Mouse (Mus musculus) megakaryocyte, embryonic 14.5 days (primary cell): ENCODE data around the gene Hoxa7. TPM values are rescaled to one million over a fixed set of nuclear protein-coding genes. Genes with fewer than 3 reads are reported as not detected.

Source experiments
- H3K27me3 ChIP-seq: replicated peaks from 2 replicates; pipeline ENCODE3; 2012; ENCODE audit warnings: inconsistent platforms
- H3K36me3 ChIP-seq: replicated peaks from 2 replicates; pipeline ENCODE3; 2012; ENCODE audit warnings: low read length, inconsistent platforms, mixed read lengths
- H3K4me1 ChIP-seq: 2 replicates; pipeline ENCODE4 v1.6.1; 2012; ENCODE audit warnings: inconsistent platforms
- H3K4me3 ChIP-seq: replicated peaks from 2 replicates; pipeline ENCODE3; 2012; ENCODE audit warnings: moderate library complexity, mild to moderate bottlenecking, inconsistent platforms
- H3K9me3 ChIP-seq: 2 replicates; pipeline ENCODE4 v1.6.1; 2012; ENCODE audit warnings: inconsistent platforms
- FLI1 ChIP-seq: IDR thresholded peaks from 2 replicates; pipeline ENCODE4 v1.6.1; 2012; ENCODE audit warnings: low read length, inconsistent platforms, mixed read lengths
- GATA1 ChIP-seq: IDR thresholded peaks from 3 replicates; pipeline ENCODE4 v1.6.1; 2012; ENCODE audit warnings: mixed read lengths, low read length, inconsistent platforms, borderline replicate concordance
- polyA plus RNA-seq: library from polyadenylated mRNA; stranded (reverse); fragments of >175 nt; gene quantifications from 2 replicates; pipeline ENCODE4 v1.2.3, GENCODE M21; 2012; ENCODE audit warnings: low replicate concordance; ENCODE audit not compliant: insufficient read depth

The Hoxa7 gene
- polyA plus RNA-seq, 1 experiment, result 2.8 TPM

- peaks cover 57% of the 10 kb centered on the region for H3K4me1 ChIP-seq
- peak overlapping the region; percentile 85 for H3K4me3 ChIP-seq
- TF ChIP-seq FLI1, result no peak
- TF ChIP-seq GATA1, result no peak
- H3K36me3 ChIP-seq, result no peaks in the 10 kb centered on the region
- H3K27me3 ChIP-seq, result peaks cover 97% of the 10 kb centered on the region
- H3K9me3 ChIP-seq, result peaks cover 5% of the 10 kb centered on the region; the same call in 1 of the 2 replicates
These were observed 11.4 kb upstream of the Hoxa7 start for GRCm38 (mm10) chr6:52232984-52233545.

GRCm38 (mm10) chr6:52232568-52232965 lies 10.9 kb upstream of the Hoxa7 start:
- H3K4me1 ChIP-seq, result peaks cover 60% of the 10 kb centered on the region
- peaks cover 96% of the 10 kb centered on the region for H3K27me3 ChIP-seq
- peak overlapping the region; percentile 85 for H3K4me3 ChIP-seq
- peaks cover 5% of the 10 kb centered on the region; the same call in 1 of the 2 replicates for H3K9me3 ChIP-seq
- no peak for TF ChIP-seq FLI1
- no peak for TF ChIP-seq GATA1
- H3K36me3 ChIP-seq, result no peaks in the 10 kb centered on the region

GRCm38 (mm10) chr6:52231885-52232567 lies 10.4 kb upstream of the Hoxa7 start:
- Histone ChIP-seq H3K36me3 (no peaks in the 10 kb centered on the region), H3K4me3 (peak overlapping the region; percentile 85), H3K9me3 (peaks cover 5% of the 10 kb centered on the region; the same call in 1 of the 2 replicates), H3K4me1 (peaks cover 60% of the 10 kb centered on the region), H3K27me3 (peaks cover 96% of the 10 kb centered on the region)
- TF ChIP-seq FLI1 (no peak), GATA1 (no peak)

- peaks cover 96% of the 10 kb centered on the region for H3K27me3 ChIP-seq
- no peak for TF ChIP-seq FLI1
- no peak for TF ChIP-seq GATA1
- no peaks in the 10 kb centered on the region for H3K36me3 ChIP-seq
- peaks cover 5% of the 10 kb centered on the region; the same call in 1 of the 2 replicates for H3K9me3 ChIP-seq
- peak within 1 kb of the TSS; percentile 90 for H3K4me3 ChIP-seq
- H3K4me1 ChIP-seq, result peaks cover 69% of the 10 kb centered on the region
These were observed 9.0 kb upstream of the Hoxa7 start, which contains the start of gene Hoxa9 for GRCm38 (mm10) chr6:52230516-52231165. TSS of gene Hoxa9 (minus strand) at chr6:52231089.

GRCm38 (mm10) chr6:52229558-52230416 lies 8.1 kb upstream of the Hoxa7 start:
- no peak for TF ChIP-seq FLI1
- no peak for TF ChIP-seq GATA1
- Histone ChIP-seq H3K9me3 (peaks cover 3% of the 10 kb centered on the region; the same call in 1 of the 2 replicates), H3K4me3 (peak overlapping the region; percentile 90), H3K4me1 (peaks cover 78% of the 10 kb centered on the region), H3K27me3 (peaks cover 96% of the 10 kb centered on the region), H3K36me3 (no peaks in the 10 kb centered on the region)

- Histone ChIP-seq H3K36me3 (no peaks in the 10 kb centered on the region), H3K4me3 (peak overlapping the region; percentile 90), H3K27me3 (peaks cover 96% of the 10 kb centered on the region), H3K4me1 (peaks cover 78% of the 10 kb centered on the region), H3K9me3 (no peaks in the 10 kb centered on the region)
- TF ChIP-seq GATA1 (no peak), FLI1 (no peak)
These were observed 7.1 kb upstream of the Hoxa7 start for GRCm38 (mm10) chr6:52228475-52229465.

- H3K4me1 ChIP-seq, result peaks cover 69% of the 10 kb centered on the region
- peaks cover 93% of the 10 kb centered on the region for H3K27me3 ChIP-seq
- no peak for TF ChIP-seq GATA1
- TF ChIP-seq FLI1, result no peak
- H3K36me3 ChIP-seq, result no peaks in the 10 kb centered on the region
- H3K4me3 ChIP-seq, result peak overlapping the region; percentile 53
- H3K9me3 ChIP-seq, result no peaks in the 10 kb centered on the region
These were observed 6.0 kb upstream of the Hoxa7 start for GRCm38 (mm10) chr6:52227470-52228222.

GRCm38 (mm10) chr6:52226569-52227257 lies 5.1 kb upstream of the Hoxa7 start:
- no peak for TF ChIP-seq GATA1
- TF ChIP-seq FLI1, result no peak
- H3K4me1 ChIP-seq, result peaks cover 69% of the 10 kb centered on the region
- H3K9me3 ChIP-seq, result no peaks in the 10 kb centered on the region
- H3K36me3 ChIP-seq, result no peaks in the 10 kb centered on the region
- H3K27me3 ChIP-seq, result peaks cover 93% of the 10 kb centered on the region
- peak overlapping the region; percentile 91 for H3K4me3 ChIP-seq
